Mouse (Mus musculus): ENCODE measurements at regions not wholly inside any gene's neighbourhood (a gene's known extent, or its start where the extent isn't known, plus 50 kb on each side); places are given as distances from the start of the nearest gene placed in this dataset.
A peak's percentile ranks its signal among the peaks of the same experiment; 100 is the strongest.
"Not testable (repeated sequence)": the region's sequence is repeated elsewhere in the genome, so short reads cannot be mapped to it uniquely, and the experiment has no call there.

- Histone ChIP-seq H3K4me3 (ENCODE audit: low read length) (no peak overlapping the region), H3K36me3 (ENCODE audit: control insufficient read depth, insufficient read depth, low read length) (no peaks in the 10 kb centered on the region), H3K9me3 (ENCODE audit: control insufficient read depth, low read length) (no peaks in the 10 kb centered on the region), H3K27ac (ENCODE audit: low read depth, low read length) (no peak overlapping the region), H3K27me3 (replicated peaks; ENCODE audit: control insufficient read depth, insufficient read depth, low read length) (no peaks in the 10 kb centered on the region), H3K9ac (ENCODE audit: low read depth, low read length) (no peak overlapping the region), H3K4me2 (ENCODE audit: low read length) (no peak overlapping the region), H3K4me1 (ENCODE audit: control insufficient read depth, insufficient read depth, low read depth, low read length) (no peaks in the 10 kb centered on the region; the same call in none of the 2 replicates)
- ATAC-seq: no peak
- WGBS: 11% methylated on average over 1 of the region's 1 CpGs
These were observed 52.3 kb upstream of the Gpd2 start for GRCm38 (mm10) chr2:57185151-57185550.

GRCm38 (mm10) chr2:57183108-57183507 lies 54.3 kb upstream of the Gpd2 start:
- WGBS: 70% methylated on average over 3 of the region's 3 CpGs
- H3K36me3 ChIP-seq (ENCODE audit: control insufficient read depth, insufficient read depth, low read length): not testable (repeated sequence)

GRCm38 (mm10) chr2:57181692-57182541 lies 55.5 kb upstream of the Gpd2 start:
- ATAC-seq: peak; percentile 99
- Histone ChIP-seq H3K36me3 (ENCODE audit: control insufficient read depth, insufficient read depth, low read length) (no peaks in the 10 kb centered on the region), H3K9me3 (ENCODE audit: control insufficient read depth, low read length) (no peaks in the 10 kb centered on the region), H3K4me2 (ENCODE audit: low read length) (peak overlapping the region; percentile 62), H3K4me1 (ENCODE audit: control insufficient read depth, insufficient read depth, low read depth, low read length) (no peaks in the 10 kb centered on the region; the same call in none of the 2 replicates), H3K27ac (ENCODE audit: low read depth, low read length) (peak overlapping the region; percentile 97), H3K27me3 (replicated peaks; ENCODE audit: control insufficient read depth, insufficient read depth, low read length) (no peaks in the 10 kb centered on the region), H3K9ac (ENCODE audit: low read depth, low read length) (peak overlapping the region; percentile 82), H3K4me3 (ENCODE audit: low read length) (peak overlapping the region; percentile 73)
- under 1% methylated on average over 37 of the region's 37 CpGs for WGBS

More at GRCm38 (mm10) chr2:57183108-57183507, 54.3 kb upstream of the Gpd2 start:
- not testable (repeated sequence) for H3K4me2 ChIP-seq (ENCODE audit: low read length); H3K27me3 ChIP-seq (replicated peaks; ENCODE audit: control insufficient read depth, insufficient read depth, low read length); ATAC-seq; H3K4me1 ChIP-seq (ENCODE audit: control insufficient read depth, insufficient read depth, low read depth, low read length); H3K4me3 ChIP-seq (ENCODE audit: low read length); H3K9me3 ChIP-seq (ENCODE audit: control insufficient read depth, low read length); H3K27ac ChIP-seq (ENCODE audit: low read depth, low read length); H3K9ac ChIP-seq (ENCODE audit: low read depth, low read length)

GRCm38 (mm10) chr2:57181350-57181691 lies 56.1 kb upstream of the Gpd2 start:
- 20% methylated on average over 4 of the region's 4 CpGs for WGBS

GRCm38 (mm10) chr2:57178056-57178455 lies 54.3 kb upstream of the Nr4a2 start:
- 82% methylated on average over 6 of the region's 6 CpGs for WGBS

More at GRCm38 (mm10) chr2:57181350-57181691, 56.1 kb upstream of the Gpd2 start:
- no peaks in the 10 kb centered on the region for H3K36me3 ChIP-seq (ENCODE audit: control insufficient read depth, insufficient read depth, low read length)
- no peak; the same call in 1 of the 2 replicates for ATAC-seq
- no peaks in the 10 kb centered on the region; the same call in none of the 2 replicates for H3K4me1 ChIP-seq (ENCODE audit: control insufficient read depth, insufficient read depth, low read depth, low read length)
- H3K4me2 ChIP-seq (ENCODE audit: low read length): peak overlapping the region; percentile 62
- H3K27me3 ChIP-seq (replicated peaks; ENCODE audit: control insufficient read depth, insufficient read depth, low read length): no peaks in the 10 kb centered on the region
- peak overlapping the region; percentile 73 for H3K4me3 ChIP-seq (ENCODE audit: low read length)
- no peaks in the 10 kb centered on the region for H3K9me3 ChIP-seq (ENCODE audit: control insufficient read depth, low read length)
- H3K27ac ChIP-seq (ENCODE audit: low read depth, low read length): peak overlapping the region; percentile 97
- H3K9ac ChIP-seq (ENCODE audit: low read depth, low read length): peak overlapping the region; percentile 82

GRCm38 (mm10) chr2:57176547-57176946 lies 52.7 kb upstream of the Nr4a2 start:
- no peak overlapping the region for H3K4me3 ChIP-seq (ENCODE audit: low read length)
- H3K9ac ChIP-seq (ENCODE audit: low read depth, low read length): no peak overlapping the region
- ATAC-seq: no peak
- no peaks in the 10 kb centered on the region for H3K9me3 ChIP-seq (ENCODE audit: control insufficient read depth, low read length)
- H3K36me3 ChIP-seq (ENCODE audit: control insufficient read depth, insufficient read depth, low read length): no peaks in the 10 kb centered on the region
- no peak overlapping the region for H3K27ac ChIP-seq (ENCODE audit: low read depth, low read length)
- 86% methylated on average over 7 of the region's 7 CpGs for WGBS
- H3K4me1 ChIP-seq (ENCODE audit: control insufficient read depth, insufficient read depth, low read depth, low read length): no peaks in the 10 kb centered on the region; the same call in 1 of the 2 replicates
- H3K4me2 ChIP-seq (ENCODE audit: low read length): no peak overlapping the region
- H3K27me3 ChIP-seq (replicated peaks; ENCODE audit: control insufficient read depth, insufficient read depth, low read length): no peaks in the 10 kb centered on the region

More at GRCm38 (mm10) chr2:57178056-57178455, 54.3 kb upstream of the Nr4a2 start:
- ATAC-seq: no peak
- Histone ChIP-seq H3K4me3 (ENCODE audit: low read length) (no peak overlapping the region), H3K27me3 (replicated peaks; ENCODE audit: control insufficient read depth, insufficient read depth, low read length) (no peaks in the 10 kb centered on the region), H3K4me1 (ENCODE audit: control insufficient read depth, insufficient read depth, low read depth, low read length) (no peaks in the 10 kb centered on the region; the same call in 1 of the 2 replicates), H3K36me3 (ENCODE audit: control insufficient read depth, insufficient read depth, low read length) (no peaks in the 10 kb centered on the region), H3K4me2 (ENCODE audit: low read length) (no peak overlapping the region), H3K9me3 (ENCODE audit: control insufficient read depth, low read length) (no peaks in the 10 kb centered on the region), H3K9ac (ENCODE audit: low read depth, low read length) (no peak overlapping the region), H3K27ac (ENCODE audit: low read depth, low read length) (no peak overlapping the region)

GRCm38 (mm10) chr2:57175219-57175618 lies 51.4 kb upstream of the Nr4a2 start:
- Histone ChIP-seq H3K4me3 (ENCODE audit: low read length) (no peak overlapping the region), H3K4me2 (ENCODE audit: low read length) (no peak overlapping the region), H3K27ac (ENCODE audit: low read depth, low read length) (no peak overlapping the region), H3K36me3 (ENCODE audit: control insufficient read depth, insufficient read depth, low read length) (no peaks in the 10 kb centered on the region), H3K9ac (ENCODE audit: low read depth, low read length) (no peak overlapping the region), H3K4me1 (ENCODE audit: control insufficient read depth, insufficient read depth, low read depth, low read length) (no peaks in the 10 kb centered on the region), H3K9me3 (ENCODE audit: control insufficient read depth, low read length) (no peaks in the 10 kb centered on the region), H3K27me3 (replicated peaks; ENCODE audit: control insufficient read depth, insufficient read depth, low read length) (no peaks in the 10 kb centered on the region)
- WGBS: 82% methylated on average over 1 of the region's 1 CpGs
- no peak for ATAC-seq

Measured in hindbrain, embryonic 16.5 days (tissue).